Mouse (Mus musculus) intestine, postnatal 0 days (tissue): Measurements from ENCODE around the gene Pgam1. TPM values are rescaled to one million over a fixed set of nuclear protein-coding genes. Genes with fewer than 3 reads are reported as not detected.
A peak's percentile ranks its signal among the peaks of the same experiment; 100 is the strongest.
"Not testable (repeated sequence)": the region's sequence is repeated elsewhere in the genome, so short reads cannot be mapped to it uniquely, and the experiment has no call there.

Source experiments
- ATAC-seq: fragments of 200-750 bp; cut with Nextera tagmentation; 2 replicates; pipeline ENCODE4 v1.8.0; 2017; ENCODE audit warnings: mild to moderate bottlenecking, moderate TSS enrichment, moderate library complexity
- H3K27ac ChIP-seq: fragments of 300-500 bp; sonication (generic); 2 replicates; pipeline ENCODE4 v1.5.1; 2014; ENCODE audit warnings: mild to moderate bottlenecking, low read depth, low read length, moderate library complexity
- H3K27me3 ChIP-seq: fragments of 300-500 bp; sonication (generic); replicated peaks from 2 replicates; pipeline ENCODE4 v1.6.1; 2014; ENCODE audit warnings: low read length, mixed read lengths; ENCODE audit not compliant: control insufficient read depth, insufficient read depth
- H3K36me3 ChIP-seq: fragments of 300-500 bp; sonication (generic); 2 replicates; pipeline ENCODE4 v1.6.1; 2014; ENCODE audit warnings: mild to moderate bottlenecking, moderate library complexity; ENCODE audit not compliant: control insufficient read depth, insufficient read depth
- H3K4me1 ChIP-seq: fragments of 300-500 bp; sonication (generic); replicated peaks from 2 replicates; pipeline ENCODE4 v1.6.1; 2014; ENCODE audit warnings: antibody characterized with exemption, low read length, mixed read lengths; ENCODE audit not compliant: control insufficient read depth, insufficient read depth
- H3K4me2 ChIP-seq: fragments of 300-500 bp; sonication (generic); replicated peaks from 2 replicates; pipeline ENCODE4 v1.6.1; 2014; ENCODE audit warnings: low read depth, mild to moderate bottlenecking, moderate library complexity
- H3K4me3 ChIP-seq: fragments of 300-500 bp; sonication (generic); 2 replicates; pipeline ENCODE4 v1.5.1; 2014; ENCODE audit warnings: low read depth, low read length
- H3K9ac ChIP-seq: fragments of 300-500 bp; sonication (generic); 2 replicates; pipeline ENCODE4 v1.6.1; 2014; ENCODE audit warnings: mild to moderate bottlenecking, low read depth, low read length
- H3K9me3 ChIP-seq: fragments of 300-500 bp; sonication (generic); 2 replicates; pipeline ENCODE4 v1.6.1; 2016; ENCODE audit warnings: mixed run types; ENCODE audit not compliant: control insufficient read depth
- CTCF ChIP-seq: sonication (generic); IDR thresholded peaks from 2 replicates; pipeline ENCODE4 v1.5.1; 2016; ENCODE audit warnings: low read depth, mild to moderate bottlenecking, control low read depth, antibody characterized with exemption, moderate library complexity
- WGBS: fragments of 180-500 bp; shearing (Covaris S2); extraction: QIAGEN DNeasy Blood & Tissue Kit; methylation state at CpG from one replicate; pipeline ENCODE4 v1.1.7; 2014; 5-methylcytosine and 5-hydroxymethylcytosine counted together
- polyA plus RNA-seq: library from polyadenylated mRNA; unstranded; fragments of >200 nt; fragmentation: Nextera tagmentation; extraction: Ambion mirVana; gene quantifications from 2 replicates; pipeline ENCODE4 v1.2.1, GENCODE M21; 2015

Pgam1 gene
- polyA plus RNA-seq, result 213 and 223 TPM in 2 replicates

DNA sequence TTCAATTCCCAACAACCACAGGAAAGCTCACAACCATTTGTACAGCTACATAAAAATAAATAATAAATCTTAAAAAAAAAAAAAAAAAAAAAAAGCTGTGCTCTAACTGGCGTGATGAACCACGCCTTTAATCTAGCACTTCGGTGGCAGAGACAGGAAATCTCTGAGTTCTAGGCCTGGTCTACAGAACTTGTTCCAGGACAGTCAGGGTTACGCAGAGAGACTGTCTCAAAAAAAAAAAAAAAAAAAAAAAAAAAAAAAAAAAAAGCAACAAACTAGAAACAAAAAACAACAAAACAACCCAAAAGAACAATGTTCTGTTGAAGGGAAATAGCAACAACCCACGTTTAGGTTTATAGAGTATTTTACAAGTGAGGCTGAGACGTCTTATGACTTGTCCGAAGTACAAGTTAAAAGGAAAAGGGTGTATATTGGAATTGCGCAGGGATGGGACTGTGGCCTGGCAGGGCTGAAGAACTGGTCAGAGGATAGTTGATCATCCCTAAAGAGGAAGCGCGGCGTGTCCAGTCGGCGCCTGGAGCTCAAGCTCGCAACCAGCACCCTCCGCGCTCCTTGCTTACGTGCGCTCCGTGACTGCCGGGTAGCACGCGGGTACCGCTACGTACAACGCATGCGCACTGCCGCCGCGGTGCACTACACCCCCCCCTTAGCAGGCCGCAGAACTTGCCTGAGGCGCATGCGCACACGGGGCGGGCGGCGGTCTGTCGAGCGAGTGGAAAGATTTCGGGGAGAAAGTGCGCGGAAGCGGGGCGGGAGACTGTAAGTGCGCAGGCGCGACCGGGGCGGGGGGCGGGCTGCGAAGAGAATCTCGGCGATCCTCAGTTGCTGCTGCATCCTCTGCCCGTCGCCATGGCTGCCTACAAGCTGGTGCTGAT is at the start of gene Pgam1:
Pgam1 (plus strand) TSS at position 746 of the 896 bp plus-strand sequence.
- peak; percentile 90 for ATAC-seq
- TF ChIP-seq CTCF, result no peak
- Histone ChIP-seq H3K9me3 (no peaks in the 10 kb centered on the region), H3K27me3 (no peaks in the 10 kb centered on the region), H3K4me2 (peak within 1 kb of the TSS; percentile 85), H3K9ac (peak within 1 kb of the TSS; percentile 63), H3K36me3 (peaks cover 9% of the 10 kb centered on the region), H3K27ac (peak within 1 kb of the TSS; percentile 30), H3K4me3 (peak within 1 kb of the TSS; percentile 65), H3K4me1 (peaks cover 17% of the 10 kb centered on the region; the same call in 1 of the 2 replicates)
- 4% methylated on average over 52 of the region's 54 CpGs for WGBS

DNA sequence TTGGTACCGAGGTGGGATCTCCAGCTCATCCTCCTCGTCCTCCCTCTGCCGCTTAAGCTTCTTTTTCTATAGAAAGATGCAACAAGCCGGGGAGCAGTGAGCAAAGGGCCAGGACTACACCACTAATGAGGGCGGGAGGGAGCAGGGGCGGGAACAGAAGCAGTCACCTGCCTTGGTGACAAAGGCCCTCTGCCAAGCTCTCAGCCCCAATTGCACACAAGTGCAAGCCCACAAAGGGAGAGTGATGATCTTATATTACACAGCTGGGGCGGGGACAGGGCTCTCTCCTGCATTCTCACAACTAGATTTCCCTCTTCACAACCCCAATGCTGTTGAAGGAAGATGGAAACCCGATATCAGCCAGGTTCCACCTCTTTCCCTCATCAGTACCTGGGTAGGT is 45.0 kb upstream of the Pgam1 start:
- Histone ChIP-seq H3K36me3 (peaks cover 44% of the 10 kb centered on the region), H3K27ac (no peak overlapping the region), H3K9ac (no peak overlapping the region), H3K9me3 (no peaks in the 10 kb centered on the region), H3K4me2 (no peak overlapping the region), H3K4me3 (no peak overlapping the region), H3K4me1 (no peaks in the 10 kb centered on the region), H3K27me3 (no peaks in the 10 kb centered on the region)
- no peak for TF ChIP-seq CTCF
- 90% methylated on average over 8 of the region's 8 CpGs for WGBS
- no peak for ATAC-seq

DNA sequence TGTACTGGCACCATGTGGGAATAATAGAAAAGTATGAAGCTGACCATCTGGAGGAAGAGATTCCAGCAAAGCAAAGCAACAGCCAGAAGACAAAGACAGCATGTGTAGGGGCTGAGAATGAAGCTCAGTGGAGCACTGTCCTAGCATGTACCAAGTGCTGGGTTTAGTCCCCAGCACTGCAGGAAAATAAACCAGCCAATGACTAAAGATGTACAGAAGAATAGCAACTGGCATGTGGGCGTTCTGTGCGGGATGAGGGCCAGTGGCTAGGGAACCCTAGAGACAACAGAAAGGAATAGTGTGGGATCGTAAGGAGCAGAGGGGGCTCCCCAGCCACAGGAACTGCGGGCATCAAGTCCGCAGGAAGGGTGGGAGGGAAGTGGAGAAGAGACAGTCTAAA is 42.4 kb upstream of the Pgam1 start:
- peaks cover 54% of the 10 kb centered on the region for H3K36me3 ChIP-seq
- no peak overlapping the region for H3K9ac ChIP-seq
- no peak for ATAC-seq
- 97% methylated on average over 5 of the region's 5 CpGs for WGBS
- H3K27me3 ChIP-seq, result no peaks in the 10 kb centered on the region
- no peaks in the 10 kb centered on the region for H3K4me1 ChIP-seq
- no peaks in the 10 kb centered on the region for H3K9me3 ChIP-seq
- no peak overlapping the region for H3K27ac ChIP-seq
- no peak for TF ChIP-seq CTCF
- H3K4me3 ChIP-seq, result no peak overlapping the region
- no peak overlapping the region for H3K4me2 ChIP-seq

DNA sequence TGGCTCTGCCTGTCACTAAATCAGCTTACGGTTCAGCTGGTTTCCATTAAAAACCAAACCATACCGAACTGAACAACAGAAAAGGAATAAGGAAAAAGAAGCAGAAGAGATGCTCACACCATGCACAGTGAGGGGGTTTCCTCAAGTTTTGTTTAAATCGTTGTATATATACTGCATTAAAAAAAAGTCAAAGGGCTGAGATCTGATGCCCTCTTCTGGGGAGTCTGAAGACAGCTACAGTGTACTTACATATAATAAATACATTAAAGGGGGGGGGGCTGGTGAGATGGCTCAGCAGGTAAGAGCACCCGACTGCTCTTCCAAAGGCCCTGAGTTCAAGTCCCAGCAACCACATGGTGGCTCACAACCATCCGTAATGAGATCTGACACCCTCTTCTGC is 41.8 kb upstream of the Pgam1 start:
- not testable (repeated sequence) for H3K4me3 ChIP-seq, H3K4me1 ChIP-seq, H3K27me3 ChIP-seq, H3K9ac ChIP-seq, H3K9me3 ChIP-seq, H3K4me2 ChIP-seq, ATAC-seq, H3K27ac ChIP-seq
- peak; percentile 38 for TF ChIP-seq CTCF
- WGBS, result 71% methylated on average over 5 of the region's 5 CpGs
- peaks cover 54% of the 10 kb centered on the region for H3K36me3 ChIP-seq

DNA sequence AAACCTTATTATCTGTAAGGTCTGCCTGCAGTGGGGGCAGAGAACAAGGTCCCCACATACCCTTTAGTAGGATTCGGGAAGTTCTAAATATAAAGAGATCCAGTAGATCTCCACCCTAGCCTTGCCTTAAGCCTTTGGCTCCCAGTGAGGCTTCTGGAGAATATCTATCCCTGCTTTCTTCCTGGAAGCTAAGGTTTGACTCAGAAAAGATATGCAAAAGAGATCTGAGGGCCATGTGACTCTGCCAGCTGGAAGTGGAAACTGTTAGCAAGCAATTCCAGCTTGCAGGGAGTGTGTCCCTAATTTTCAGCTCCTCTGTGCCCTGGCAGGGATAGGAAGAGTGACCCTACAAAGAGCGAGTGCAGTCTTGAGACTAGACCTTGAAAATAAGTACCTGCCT is 39.4 kb upstream of the Pgam1 start:
- no peak overlapping the region for H3K4me3 ChIP-seq
- no peak for ATAC-seq
- WGBS, result 93% methylated on average over 2 of the region's 2 CpGs
- H3K9me3 ChIP-seq, result no peaks in the 10 kb centered on the region
- no peaks in the 10 kb centered on the region for H3K4me1 ChIP-seq
- no peak overlapping the region for H3K4me2 ChIP-seq
- H3K9ac ChIP-seq, result no peak overlapping the region
- H3K27me3 ChIP-seq, result no peaks in the 10 kb centered on the region
- TF ChIP-seq CTCF, result no peak
- H3K27ac ChIP-seq, result no peak overlapping the region
- H3K36me3 ChIP-seq, result peaks cover 56% of the 10 kb centered on the region

DNA sequence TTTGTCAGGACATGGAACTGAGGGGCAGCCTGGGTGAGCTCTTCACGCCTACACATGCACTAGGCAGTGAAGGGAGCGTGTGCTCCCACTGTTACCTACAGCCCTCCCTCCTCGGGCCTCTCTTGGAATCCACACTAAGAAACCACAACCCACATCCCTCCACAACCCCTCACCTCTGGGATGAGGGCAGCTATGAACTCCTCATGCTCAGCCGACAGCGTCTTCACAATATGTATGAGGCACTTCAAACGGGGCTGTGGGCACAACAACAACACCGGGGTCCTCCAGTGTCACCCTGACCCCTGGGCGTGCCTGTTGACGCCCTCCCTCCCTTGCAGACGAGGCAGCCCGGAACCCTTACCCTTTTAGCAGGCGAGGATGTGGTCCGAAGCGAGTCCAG is 37.4 kb upstream of the Pgam1 start:
- Histone ChIP-seq H3K9ac (no peak overlapping the region), H3K27me3 (no peaks in the 10 kb centered on the region), H3K4me3 (no peak overlapping the region), H3K27ac (no peak overlapping the region), H3K9me3 (no peaks in the 10 kb centered on the region), H3K4me2 (no peak overlapping the region), H3K36me3 (peaks cover 49% of the 10 kb centered on the region), H3K4me1 (no peaks in the 10 kb centered on the region)
- 91% methylated on average over 14 of the region's 14 CpGs for WGBS
- no peak for TF ChIP-seq CTCF
- ATAC-seq, result no peak
